Mouse (Mus musculus): ENCODE results near the gene Thpo.

GRCm38 (mm10) chr16:20705786-20706185 lies 28.5 kb downstream of the Thpo start:
- TF ChIP-seq CTCF (IDR thresholded peaks at IDR 0.05; ENCODE audit: insufficient read depth, low read length) = no peak
- TF ChIP-seq POLR2A (IDR thresholded peaks at IDR 0.05; ENCODE audit: borderline replicate concordance, extremely low read depth, low read depth, low read length) = no peak
